ENCODE assay signal across 8 mouse cellular contexts in genomic region chr4:57140992-57141717, GRCm38 (mm10). TPM values are rescaled to one million over a fixed set of nuclear protein-coding genes. Genes with fewer than 3 reads are reported as not detected.
DNase-seq lines count a peak whose midpoint lies in the region; ATAC-seq and TF ChIP-seq lines count a peak whose summit lies in the region.

No protein-coding gene starts in this region.

- no peak for DNase-seq in heart, postnatal 14 days
- DNase-seq in brain, adult 2 months (ENCODE audit: low read depth, low spot score) = peak; percentile 79
- DNase-seq in liver, postnatal 0 days = no peak
- DNase-seq in layer of hippocampus, adult 9-10 months (ENCODE audit: low spot score) = no peak
- DNase-seq in layer of hippocampus, adult 11-12 months (ENCODE audit: low spot score) = no peak
- DNase-seq in MN1 (ENCODE audit: low spot score) = no peak

- TF ChIP-seq EP300 in liver, postnatal 0 days (IDR thresholded peaks at IDR 0.05; ENCODE audit: low read depth) = no peak

- 39% methylated on average over 15 of the region's 15 CpGs for WGBS in heart, embryonic 15.5 days
- 18% methylated on average over 15 of the region's 15 CpGs for WGBS in forebrain, embryonic 15.5 days
- WGBS in liver, postnatal 0 days (ENCODE audit: insufficient replicate concordance) = 26% methylated on average over 15 of the region's 15 CpGs

- peak overlapping the region; percentile 70; the same call in 1 of the 2 replicates for H3K4me3 ChIP-seq in heart, embryonic 15.5 days
- peak overlapping the region; percentile 72 for H3K4me3 ChIP-seq in forebrain, embryonic 15.5 days
- H3K4me3 ChIP-seq in liver, postnatal 0 days (ENCODE audit: low read depth, low read length) = peak overlapping the region; percentile 58

- intact Hi-C loops in heart, postnatal 14 days (cut with DNase I) = no loop called here

- ATAC-seq in heart, embryonic 15.5 days (replicated peaks; ENCODE audit: insufficient number of reproducible peaks, insufficient read depth, low FRiP score, low read depth) = no peak
- no peak for ATAC-seq in forebrain, embryonic 15.5 days (replicated peaks)
- no peak for ATAC-seq in liver, postnatal 0 days

- H3K4me1 ChIP-seq in heart, embryonic 15.5 days (replicated peaks) = peaks cover 21% of the 10 kb centered on the region
- peaks cover 34% of the 10 kb centered on the region for H3K4me1 ChIP-seq in forebrain, embryonic 15.5 days
- peaks cover 13% of the 10 kb centered on the region for H3K4me1 ChIP-seq in liver, postnatal 0 days (ENCODE audit: insufficient read depth)

- H3K27me3 ChIP-seq in heart, embryonic 15.5 days = peaks cover 68% of the 10 kb centered on the region
- H3K27me3 ChIP-seq in forebrain, embryonic 15.5 days = peaks cover 41% of the 10 kb centered on the region
- H3K27me3 ChIP-seq in liver, postnatal 0 days (ENCODE audit: insufficient read depth, low read length) = peaks cover 25% of the 10 kb centered on the region

- H3K27ac ChIP-seq in heart, embryonic 15.5 days = no peak overlapping the region
- no peak overlapping the region for H3K27ac ChIP-seq in forebrain, embryonic 15.5 days (replicated peaks)
- H3K27ac ChIP-seq in liver, postnatal 0 days (ENCODE audit: low read depth) = no peak overlapping the region

- TF ChIP-seq CTCF in liver, postnatal 0 days (IDR thresholded peaks at IDR 0.05; ENCODE audit: low read depth) = no peak

- H3K9me3 ChIP-seq in heart, embryonic 15.5 days (replicated peaks) = no peaks in the 10 kb centered on the region
- no peaks in the 10 kb centered on the region for H3K9me3 ChIP-seq in forebrain, embryonic 15.5 days
- H3K9me3 ChIP-seq in liver, postnatal 0 days (ENCODE audit: low read length) = no peaks in the 10 kb centered on the region

- H3K36me3 ChIP-seq in heart, embryonic 15.5 days = no peaks in the 10 kb centered on the region
- H3K36me3 ChIP-seq in forebrain, embryonic 15.5 days = no peaks in the 10 kb centered on the region
- H3K36me3 ChIP-seq in liver, postnatal 0 days (replicated peaks; ENCODE audit: insufficient read depth, low read length) = no peaks in the 10 kb centered on the region

- H3K4me2 ChIP-seq in heart, embryonic 15.5 days = peak overlapping the region; percentile 99
- H3K4me2 ChIP-seq in forebrain, embryonic 15.5 days (replicated peaks) = peak overlapping the region; percentile 86
- peak overlapping the region; percentile 82 for H3K4me2 ChIP-seq in liver, postnatal 0 days (ENCODE audit: low read depth, low read length)

- no peak overlapping the region for H3K9ac ChIP-seq in heart, embryonic 15.5 days
- 0 out of 2 replicates have a peak overlapping the region, but pooled peaks have one; percentile 3 for H3K9ac ChIP-seq in forebrain, embryonic 15.5 days (replicated peaks)
- H3K9ac ChIP-seq in liver, postnatal 0 days (replicated peaks) = peak overlapping the region; percentile 64

RNA-seq across cellular contexts. Expression of gene Epb41l4b, which starts 2.1 kb away (rescaled TPM):
- 0.31 and 1.1 TPM in 2 replicates for polyA plus RNA-seq in heart, embryonic 15.5 days (2015; fragmentation: Nextera tagmentation; extraction: Ambion mirVana)
- 1 to 10 TPM; 4.3 to 4.9 TPM for total RNA-seq in heart, postnatal 14 days (2021)
- 0.69 and 0.77 TPM in 2 replicates for polyA plus RNA-seq in forebrain, embryonic 15.5 days (2015; fragmentation: Nextera tagmentation; extraction: Ambion mirVana)
- polyA plus RNA-seq in liver, postnatal 0 days (2015; fragmentation: Nextera tagmentation; extraction: Ambion mirVana) = 6.7 and 8.4 TPM in 2 replicates
